Mouse (Mus musculus) heart, postnatal 14 days (tissue): ENCODE measurements around the gene Lrrk1. TPM values are rescaled to one million over a fixed set of nuclear protein-coding genes. Genes with fewer than 3 reads are reported as not detected.

Experiments used
- DNase-seq, 2 experiments: peaks; one replicate each; pipeline ENCODE4 v3.0.0; 2021 to 2022
- intact Hi-C: fragments of 180-260 bp; cut with DNase I; formaldehyde crosslinking; loops from one replicate; pipeline ENCODE4 v1.15.1; 2025
- microRNA-seq, 2 experiments: library from miRNA; unstranded; fragments of <30 nt; microRNA quantifications; one replicate each; pipeline ENCODE4 v1.2.0; 2021 to 2022
- total RNA-seq, 2 experiments: library from RNA; stranded (reverse); gene quantifications; 2 replicates each; pipeline ENCODE4 v1.2.3; 2021

Gene Lrrk1
- total RNA-seq, 2 experiments from 2014 or later = 9.1 to 10.5 TPM

GRCm38 (mm10) chr7:66178101-66178500 is 210.0 kb downstream of the Lrrk1 start:
- no peak for DNase-seq
- intact Hi-C loops = no loop called here

GRCm38 (mm10) chr7:66176929-66177328 is 211.2 kb downstream of the Lrrk1 start:
- intact Hi-C loops = no loop called here

More at GRCm38 (mm10) chr7:66176929-66177328, 211.2 kb downstream of the Lrrk1 start:
- DNase-seq = no peak

Small RNAs within 50 kb of the gene (microRNA-seq; reads per million reads assigned to microRNA genes)
- 0 reads per million in 2 experiments for gene Mir7057

Other genes starting within 250 kb of the Lrrk1 start
- gene Gm10974, start 22.4 kb downstream of the Lrrk1 start, total RNA-seq = not detected
- 1 to 10 TPM; 1.5 to 1.6 TPM for gene Aldh1a3, start 39.2 kb upstream of the Lrrk1 start, total RNA-seq